Mouse (Mus musculus) spleen, postnatal 14 days (tissue): ENCODE results near the gene Fgfr2.

ENCODE experiments used
- DNase-seq, 2 experiments: peaks; one replicate each; pipeline ENCODE4 v3.0.0; 2021 to 2022; ENCODE audit warnings: low spot score in 2 of 2

Fgfr2 gene

DNA sequence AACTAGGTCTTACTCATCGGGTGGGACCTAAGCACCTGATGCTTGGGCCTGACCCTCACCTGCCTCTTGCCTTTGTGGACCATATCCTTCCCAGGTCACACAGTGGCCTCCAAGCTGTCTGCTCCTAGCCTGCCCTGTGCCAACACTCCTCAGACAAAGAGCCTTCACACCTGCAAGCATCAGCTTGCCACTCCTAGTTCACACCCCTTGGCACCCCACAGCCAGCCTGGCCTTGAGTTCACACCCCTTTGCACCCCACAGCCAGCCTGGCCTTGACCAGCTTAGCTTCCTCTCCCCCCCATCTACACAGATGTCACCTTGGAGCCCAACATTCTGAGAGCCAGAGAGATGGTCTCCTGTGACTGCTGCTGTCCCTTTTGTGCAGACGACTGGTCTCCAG, 319.8 kb downstream of the Fgfr2 start:
- no peak for DNase-seq

DNA sequence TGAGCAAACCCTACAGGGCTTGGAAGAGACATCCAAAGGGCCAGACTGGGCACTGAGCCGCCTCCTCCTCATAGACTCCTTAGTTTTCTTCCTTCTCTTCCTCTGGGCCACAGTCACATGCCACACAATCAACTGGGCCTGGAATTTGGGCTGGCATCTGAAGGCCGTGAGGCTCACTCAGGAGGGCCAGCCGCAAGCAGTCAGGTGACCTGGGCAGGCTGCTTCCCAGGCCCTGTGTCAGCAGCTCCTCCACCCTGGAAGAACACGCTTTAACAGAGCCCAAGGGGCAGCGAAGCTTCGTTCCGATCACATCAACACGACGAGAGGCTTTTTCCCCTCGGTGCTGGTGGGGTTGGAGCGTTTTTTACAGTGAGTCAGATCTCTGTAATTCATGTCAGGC, 320.5 kb downstream of the Fgfr2 start:
- DNase-seq = no peak

DNA sequence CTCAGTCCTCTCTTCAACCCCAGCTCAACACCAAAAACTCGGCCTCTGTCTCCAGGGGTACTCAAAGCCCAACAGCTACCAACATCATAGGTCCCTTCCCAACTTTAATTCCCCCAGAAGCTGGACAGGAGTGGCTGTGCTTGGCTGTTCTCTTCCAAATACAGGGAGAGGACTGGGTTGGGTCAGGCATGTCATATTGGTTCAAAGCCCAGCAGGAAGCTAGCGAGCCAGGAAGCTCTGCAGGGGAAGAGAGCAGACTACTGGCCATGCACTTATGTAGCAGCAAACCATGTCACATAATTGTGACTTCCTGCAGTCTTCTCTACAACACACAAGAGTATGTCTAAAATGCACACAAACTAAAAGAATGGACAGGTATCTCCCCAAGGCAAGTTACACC, 321.1 kb downstream of the Fgfr2 start:
- DNase-seq = no peak

DNA sequence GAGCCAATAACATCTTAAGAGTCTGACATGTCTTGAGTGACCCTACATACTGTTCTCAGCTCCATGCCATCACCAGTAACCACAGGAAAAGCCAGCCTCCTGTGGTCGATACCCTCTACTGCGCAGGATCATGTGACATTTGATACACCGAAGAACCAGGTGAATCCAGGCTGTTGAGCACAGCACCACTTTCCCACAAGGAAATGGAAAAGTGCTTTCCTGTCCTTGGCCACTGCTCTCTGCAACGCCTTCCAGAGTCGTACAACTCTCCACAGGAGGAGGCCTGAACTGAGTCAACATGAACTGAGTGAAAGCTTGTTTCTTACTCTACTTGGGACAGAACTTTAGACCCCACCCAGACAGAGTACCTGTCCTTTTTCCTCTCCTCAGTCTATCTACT, 321.6 kb downstream of the Fgfr2 start:
- DNase-seq = no peak

DNA sequence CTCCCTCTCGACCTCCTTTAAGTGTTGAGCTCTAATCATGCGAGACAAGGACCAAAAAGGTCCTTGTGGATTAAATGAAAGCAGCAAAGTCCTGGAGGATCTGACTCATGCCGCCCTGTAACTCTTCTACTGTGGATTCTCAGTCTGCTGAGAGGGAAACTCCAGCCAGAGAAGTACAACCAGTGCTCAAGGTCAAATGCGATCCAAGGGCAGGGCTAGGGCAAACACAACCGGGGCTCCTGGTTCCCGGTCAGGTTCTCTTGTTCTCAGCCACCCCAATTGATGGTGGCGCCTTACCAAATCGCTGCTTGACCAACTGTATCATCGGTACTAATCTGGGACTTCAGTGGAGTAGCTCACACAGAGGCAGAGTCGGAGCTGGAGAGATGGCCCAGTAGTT, 322.3 kb downstream of the Fgfr2 start:
- DNase-seq = no peak

DNA sequence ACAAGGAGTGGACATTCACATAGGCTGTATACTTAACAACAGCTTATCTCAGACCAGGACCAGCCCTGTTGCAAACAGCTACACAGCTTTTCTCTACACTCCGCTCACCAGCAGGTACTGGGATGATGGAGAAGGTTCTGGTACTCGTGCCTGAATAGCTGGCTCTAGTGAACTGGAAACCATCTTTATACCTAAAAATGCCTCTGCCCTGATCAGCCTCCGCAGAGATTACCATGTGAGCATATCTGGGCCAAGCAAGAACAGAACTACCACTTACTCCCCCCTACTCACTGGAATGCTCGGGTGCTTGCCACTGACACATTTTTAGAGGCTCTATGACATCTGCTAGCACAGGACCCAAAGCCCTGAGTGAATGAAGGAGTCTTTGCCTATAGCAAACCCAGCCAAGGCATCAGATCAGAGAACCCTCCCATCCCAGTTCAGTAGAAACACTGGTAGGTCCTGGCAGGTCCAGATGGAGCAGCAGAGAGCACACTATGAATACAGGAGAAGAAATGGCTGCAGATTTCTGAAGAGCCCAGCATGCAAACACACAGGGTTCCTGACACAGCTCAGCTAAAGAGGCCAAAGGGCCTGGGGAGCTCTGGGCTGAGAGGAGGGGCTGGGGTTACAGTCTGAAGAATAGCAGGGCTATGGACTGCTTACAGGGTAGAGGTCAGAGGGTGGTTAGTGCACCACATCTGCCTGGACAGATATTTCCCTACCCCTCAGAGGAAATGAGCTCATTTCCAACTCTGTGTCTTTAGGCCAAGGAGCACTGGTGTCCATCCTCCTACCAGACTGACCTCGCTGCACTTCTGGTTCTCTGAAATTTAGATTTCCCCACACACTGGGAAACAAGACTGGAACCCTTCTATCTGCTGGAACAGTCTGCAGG, 323.8 kb downstream of the Fgfr2 start:
- no peak for DNase-seq

DNA sequence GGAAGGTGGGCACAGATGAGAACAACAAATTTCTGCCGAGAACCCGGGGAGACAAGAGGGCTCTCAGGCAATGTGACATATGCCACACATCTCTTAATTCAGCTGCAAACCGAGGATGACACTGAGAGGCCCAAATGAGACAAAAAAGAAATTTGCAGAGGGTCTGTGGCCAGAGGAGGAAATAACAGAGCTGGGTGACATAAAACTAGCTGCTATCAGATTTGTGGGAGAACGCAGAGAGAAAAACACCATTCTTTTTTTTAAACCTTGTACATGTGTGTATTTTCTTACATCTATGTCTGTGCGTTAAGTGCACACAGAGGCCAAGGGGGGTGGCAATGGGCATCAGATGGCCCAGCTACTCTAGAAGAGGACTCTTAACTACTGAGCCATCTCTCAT, 328.0 kb downstream of the Fgfr2 start:
- no peak for DNase-seq

DNA sequence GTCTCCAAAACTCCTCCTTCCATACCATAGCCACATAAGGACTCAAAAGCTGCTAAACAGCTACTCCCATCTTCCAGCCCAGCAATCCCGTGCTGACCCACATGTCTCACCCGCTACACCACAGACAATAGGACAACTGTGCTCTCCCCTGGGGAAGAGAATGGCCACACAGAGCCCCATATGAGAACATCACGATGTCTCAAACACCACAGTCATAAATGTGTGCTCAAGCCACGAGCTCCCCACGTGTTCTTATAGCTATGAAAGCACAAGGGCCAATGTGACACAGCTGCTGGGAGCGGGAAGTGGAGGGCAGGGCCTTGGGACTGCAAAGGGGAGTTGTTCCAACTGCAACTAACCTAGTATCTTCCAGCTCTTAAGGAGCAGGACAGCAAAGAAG, 329.7 kb downstream of the Fgfr2 start:
- no peak for DNase-seq

DNA sequence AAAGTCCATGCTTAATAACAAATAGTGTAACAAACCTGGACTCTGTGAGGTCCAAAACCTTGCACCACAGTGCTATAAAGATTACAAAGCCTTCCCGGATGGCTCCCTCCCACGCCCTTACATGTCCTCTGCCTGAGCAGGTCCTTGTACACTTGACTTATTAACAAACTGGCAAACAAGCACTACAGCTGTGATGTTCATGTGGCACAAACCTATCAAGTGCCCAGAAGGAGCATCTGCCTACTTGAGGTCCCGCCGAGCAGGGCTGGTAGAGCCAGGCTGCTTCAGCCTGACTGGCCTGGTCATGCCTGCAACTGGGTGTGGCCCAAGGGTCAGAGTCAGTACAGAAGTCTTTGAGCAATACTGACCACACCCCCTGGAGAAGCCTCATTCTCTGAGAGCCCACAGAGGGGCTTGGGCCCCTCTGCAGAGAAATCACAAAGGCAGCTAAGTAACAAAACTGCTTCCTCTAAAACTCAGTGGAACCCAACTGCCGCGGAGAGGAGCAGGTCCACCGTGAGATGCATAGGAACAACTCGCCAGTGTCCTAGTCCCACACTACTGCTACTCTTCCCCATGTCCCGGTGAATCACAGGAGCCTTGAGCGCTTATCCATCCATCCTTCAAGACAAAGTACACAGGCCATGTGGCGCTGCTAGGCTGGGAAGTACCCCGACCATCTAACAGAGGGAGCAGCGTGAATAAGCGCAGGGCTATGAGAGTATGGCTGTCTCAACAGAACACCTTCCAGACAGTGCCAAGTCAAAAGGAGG, 332.5 kb downstream of the Fgfr2 start:
- no peak for DNase-seq

DNA sequence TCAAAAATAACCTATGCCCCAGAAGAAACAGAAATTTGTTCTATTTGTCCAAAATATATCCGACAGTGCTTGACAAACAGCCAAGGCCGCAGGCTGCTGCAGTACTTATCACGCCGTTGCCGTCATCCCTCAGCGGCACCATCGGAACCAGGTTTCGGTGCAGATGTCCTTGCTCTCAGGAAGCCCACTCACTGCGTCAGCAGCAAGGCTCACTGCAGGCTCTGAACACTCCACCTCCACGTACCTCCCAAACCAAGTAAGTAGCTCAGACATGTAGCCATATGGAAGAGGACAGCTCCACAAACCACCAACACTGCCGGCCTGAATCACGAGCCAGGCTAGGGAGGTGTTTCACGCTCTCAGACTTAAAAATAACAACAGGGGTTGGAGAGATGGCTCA, 334.3 kb downstream of the Fgfr2 start:
- DNase-seq = no peak

DNA sequence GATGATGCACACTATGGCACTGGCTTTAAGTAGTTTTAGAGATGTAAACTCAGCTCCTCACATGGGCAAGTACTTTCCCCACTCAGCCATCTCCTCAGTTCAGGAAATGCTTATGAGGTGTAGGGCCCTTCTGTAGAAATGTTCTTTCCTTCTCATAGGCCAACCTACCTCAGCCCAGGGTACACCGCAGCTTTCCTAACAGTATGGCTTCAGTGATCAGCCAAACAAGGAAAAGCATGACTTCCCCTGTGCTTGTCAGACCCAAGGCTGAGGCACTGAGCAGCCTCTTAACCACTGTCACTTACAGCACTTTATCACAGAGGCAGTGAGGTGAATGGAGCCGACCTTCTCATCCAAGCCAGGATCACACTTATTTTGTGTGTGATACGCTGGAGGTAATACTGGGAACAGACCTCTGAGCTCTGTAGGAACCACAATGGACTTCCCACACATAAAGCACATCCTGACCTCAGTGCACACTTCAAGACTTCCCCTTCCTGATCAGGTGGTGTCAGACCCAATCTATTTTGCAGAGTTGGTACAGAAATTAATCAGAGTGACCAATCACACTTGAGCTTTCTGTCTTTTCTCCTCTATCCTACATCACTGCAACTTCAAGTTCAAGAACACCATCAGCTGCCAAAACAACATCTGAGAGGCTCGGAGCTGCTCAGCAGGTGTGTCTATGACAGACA, 335.5 kb downstream of the Fgfr2 start:
- no peak for DNase-seq

DNA sequence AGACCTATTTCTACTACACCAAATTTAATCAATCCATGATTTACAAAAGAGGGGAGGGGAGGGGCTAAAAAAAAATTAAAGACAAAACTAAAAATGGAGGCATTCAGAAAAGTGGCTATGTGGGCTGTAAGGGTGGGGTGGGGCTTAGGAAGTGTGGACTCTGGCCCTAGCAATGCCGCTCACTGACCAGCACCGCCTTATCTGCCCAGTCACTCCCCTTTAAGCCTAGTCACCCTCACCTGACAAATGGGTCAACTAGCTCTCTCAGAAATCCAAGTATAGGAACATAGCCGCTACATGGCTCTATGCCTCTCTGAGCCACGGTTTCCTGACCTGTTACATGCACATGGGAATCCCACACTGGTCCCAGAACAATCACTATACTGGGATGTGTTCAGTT, 336.1 kb downstream of the Fgfr2 start:
- DNase-seq = no peak

DNA sequence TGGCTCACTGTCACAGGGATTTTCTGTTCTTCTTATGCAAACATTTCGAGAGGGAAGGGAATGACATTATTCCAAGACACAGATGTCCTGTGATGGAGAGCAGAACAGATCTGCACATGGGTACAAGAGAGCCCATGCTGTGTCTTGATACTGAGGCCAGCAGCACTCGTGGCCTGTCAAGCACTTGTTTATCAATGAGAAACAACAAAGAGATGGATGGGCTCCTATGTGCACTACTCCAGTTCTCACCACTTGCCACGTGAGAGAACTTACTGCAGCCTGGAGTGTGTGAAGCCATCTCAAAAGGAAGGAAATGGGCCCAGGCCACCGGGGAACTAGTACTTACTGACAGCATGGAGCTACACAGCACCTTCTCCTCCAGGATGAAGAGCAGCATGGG, 336.6 kb downstream of the Fgfr2 start:
- DNase-seq = no peak

DNA sequence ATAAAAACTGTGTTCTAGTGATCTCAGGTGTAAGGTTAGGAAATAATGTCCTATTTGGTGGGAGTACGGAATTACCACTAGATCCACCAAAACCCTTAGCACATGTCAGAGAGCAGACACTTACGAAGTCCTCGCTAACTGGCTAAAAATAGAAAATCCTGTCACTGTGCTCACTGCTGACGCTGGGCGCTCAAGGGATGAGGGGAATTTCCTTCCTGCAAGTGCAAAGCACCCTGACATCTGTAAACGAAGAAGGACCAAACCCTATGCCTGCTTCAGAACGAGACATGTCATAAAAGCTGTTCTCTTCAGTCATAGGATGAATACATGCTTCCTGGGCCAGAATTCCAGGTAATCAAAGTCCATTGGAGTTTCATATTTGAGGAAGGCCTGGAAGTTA, 337.1 kb downstream of the Fgfr2 start:
- no peak for DNase-seq

DNA sequence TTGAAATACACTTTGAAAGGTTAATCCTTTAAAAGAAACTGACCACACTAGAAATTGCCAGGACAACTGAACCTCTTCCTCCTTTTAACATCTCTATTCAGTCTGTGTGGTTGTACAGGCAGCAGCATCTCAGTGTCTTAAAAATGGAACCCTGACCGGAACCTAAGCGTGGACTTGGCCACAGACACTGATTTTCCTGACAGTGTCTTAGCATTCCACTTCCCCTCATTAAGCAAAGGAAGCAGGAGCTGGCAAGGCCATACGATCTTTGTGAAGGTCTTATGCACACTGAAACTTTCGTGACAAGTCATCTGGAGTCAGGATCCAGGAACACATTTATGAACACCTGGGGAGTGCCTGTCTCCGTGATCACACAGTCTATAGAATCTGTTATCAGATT, 339.0 kb downstream of the Fgfr2 start:
- no peak for DNase-seq

DNA sequence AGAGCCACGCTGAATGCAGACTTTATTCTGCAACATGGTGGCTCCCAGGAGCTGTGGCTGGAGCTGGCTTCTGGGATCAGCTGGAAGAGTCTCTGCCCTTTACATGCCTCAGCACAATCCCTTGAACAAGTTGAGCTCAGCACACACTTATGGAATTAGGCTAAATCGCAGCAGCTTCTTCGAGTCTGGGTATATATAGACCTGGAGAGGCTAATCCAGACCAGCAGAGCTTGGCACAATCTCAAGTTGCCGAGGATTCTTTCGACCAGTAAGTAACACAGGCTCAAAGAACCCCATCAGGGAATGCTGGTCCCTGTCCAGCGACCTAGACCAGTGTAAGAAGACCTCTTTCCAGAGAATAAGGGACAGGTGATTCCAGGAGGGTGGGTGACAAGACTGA, 341.3 kb downstream of the Fgfr2 start:
- DNase-seq = no peak

DNA sequence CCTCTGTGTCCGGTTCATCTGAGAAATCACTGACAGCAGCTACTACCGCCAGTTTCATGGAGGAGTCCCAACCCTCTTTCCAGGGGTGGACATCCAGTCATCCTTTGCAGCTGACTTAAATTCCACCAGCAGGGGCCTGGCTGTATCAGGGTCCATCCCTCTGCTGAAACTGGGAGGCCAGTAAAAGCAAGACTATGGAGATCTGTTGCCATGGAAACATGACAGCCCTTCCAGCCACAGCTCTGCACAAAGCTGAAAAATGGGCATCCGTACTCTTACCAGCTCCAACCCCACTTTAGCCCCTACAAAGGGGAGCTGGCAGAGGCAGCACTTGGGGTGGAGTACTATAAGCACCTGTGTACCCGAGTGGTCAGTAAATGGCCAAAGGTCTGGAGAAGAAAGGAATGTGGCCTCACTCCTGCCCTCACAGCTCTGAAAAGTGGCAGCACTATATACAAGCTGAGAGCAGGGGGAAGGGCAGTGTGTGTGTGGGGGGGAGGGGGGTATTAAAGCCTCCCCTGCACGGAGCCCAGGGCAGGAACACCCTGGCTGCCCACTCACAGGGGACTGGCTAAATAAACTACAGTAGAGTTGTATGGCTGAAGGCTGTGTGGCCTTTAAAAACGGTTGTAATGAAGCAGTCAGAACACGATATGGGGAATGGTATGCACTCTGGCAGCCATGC, 341.9 kb downstream of the Fgfr2 start:
- no peak for DNase-seq

DNA sequence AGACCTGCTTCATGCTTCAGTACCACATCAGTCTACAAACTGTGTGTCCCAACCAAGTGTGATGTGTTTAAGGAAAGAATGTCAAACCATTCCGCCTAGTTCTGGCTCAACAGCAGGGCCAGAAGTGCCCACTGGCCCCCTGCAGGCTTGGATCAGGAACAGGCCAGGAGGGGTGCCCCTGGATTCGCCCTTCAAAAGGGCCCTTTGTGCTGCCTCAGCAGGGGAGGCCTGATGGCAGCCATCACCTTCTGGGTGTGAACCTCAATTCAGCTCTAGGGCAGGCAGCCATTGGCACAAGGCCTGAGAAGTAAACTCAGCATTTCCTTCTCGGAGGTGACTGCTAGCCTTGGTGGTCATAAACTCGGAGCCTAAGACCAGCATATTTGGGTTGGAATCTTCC, 342.5 kb downstream of the Fgfr2 start:
- no peak for DNase-seq

DNA sequence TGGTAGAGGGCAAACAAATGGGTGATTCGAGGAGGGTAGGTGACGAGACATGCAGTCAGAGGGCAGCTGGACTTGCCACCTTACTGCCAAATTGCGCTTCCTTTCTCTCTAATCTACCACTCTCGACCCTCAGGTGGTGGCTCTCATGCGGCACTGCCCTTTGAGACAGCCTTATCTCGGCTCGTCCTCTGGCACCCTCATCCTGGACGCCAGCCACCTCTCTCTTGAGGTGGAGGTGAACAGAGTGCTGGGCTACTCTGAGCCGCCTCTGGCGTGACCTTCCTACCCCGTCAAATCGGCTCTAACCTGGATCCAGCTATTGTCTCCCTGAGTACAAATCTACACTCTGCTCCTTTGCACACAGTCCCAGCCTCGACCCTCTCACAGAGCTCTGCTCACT, 344.5 kb downstream of the Fgfr2 start:
- DNase-seq = peak; percentile 48 to 51

DNA sequence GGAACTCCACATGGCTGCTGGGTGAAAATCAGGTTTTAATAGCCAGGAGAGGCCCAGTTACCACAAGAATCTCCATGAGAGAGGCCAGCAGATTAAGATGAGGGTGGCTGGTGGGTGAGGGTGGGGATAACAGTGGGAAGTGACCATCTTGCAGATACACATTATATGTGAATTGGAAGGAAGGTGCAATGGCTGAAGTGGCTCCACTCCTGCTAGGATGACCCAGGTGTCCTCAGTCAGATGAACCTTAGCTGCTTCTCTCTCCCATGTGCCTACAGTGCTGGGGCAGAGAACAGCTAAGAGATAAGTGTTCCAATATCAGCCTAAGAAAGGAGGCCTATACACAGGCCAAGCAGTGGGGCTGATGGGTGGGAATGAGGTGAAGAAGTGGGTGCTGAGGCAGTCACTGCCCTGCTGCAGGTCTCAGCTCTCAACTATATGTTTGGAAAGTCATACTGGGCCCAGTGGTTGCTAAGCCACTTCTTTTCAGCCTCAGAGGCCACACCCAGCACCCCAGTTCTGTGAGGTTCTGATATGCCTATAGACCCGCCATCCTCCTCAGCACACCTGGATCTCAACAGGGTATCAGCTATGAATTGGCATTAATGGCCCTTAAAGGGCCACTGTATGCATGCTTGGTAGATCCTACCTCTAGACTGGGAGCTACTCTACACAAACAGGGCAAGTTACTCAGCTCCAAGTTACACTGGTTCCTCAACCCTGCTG, 345.3 kb downstream of the Fgfr2 start:
- DNase-seq = peak; percentile 52 to 57

DNA sequence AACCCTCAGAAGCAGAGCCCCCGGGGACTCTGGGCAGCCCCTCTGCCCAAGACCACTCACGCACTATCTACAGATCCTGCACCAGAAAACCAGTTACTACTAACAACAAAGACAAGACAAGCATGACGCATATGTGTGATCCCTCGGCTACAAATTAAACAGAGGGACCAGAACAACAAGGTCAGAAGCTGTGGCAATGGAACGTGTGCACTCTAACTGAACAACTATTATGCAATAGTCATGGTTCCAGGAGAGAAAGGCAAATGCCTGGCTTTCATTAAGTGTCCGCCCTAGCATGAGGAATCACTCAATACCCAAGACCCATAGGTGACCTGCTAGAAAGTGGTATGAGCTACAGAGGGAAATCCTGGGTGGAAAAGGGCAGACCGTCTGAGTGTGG, 346.0 kb downstream of the Fgfr2 start:
- DNase-seq = no peak
